Mouse (Mus musculus): ENCODE measurements around the gene Gpatch8. TPM values are rescaled to one million over a fixed set of nuclear protein-coding genes. Genes with fewer than 3 reads are reported as not detected.

Gpatch8 gene
- polyA plus RNA-seq, 1 experiment from 2014 or later, result 18.9 TPM

- Histone ChIP-seq H3K9me3 (ENCODE audit: control insufficient read depth) (no peaks in the 10 kb centered on the region), H3K9ac (ENCODE audit: low read depth, low read length) (peak overlapping the region; percentile 77), H3K4me3 (ENCODE audit: low read depth, low read length) (peak overlapping the region; percentile 79), H3K36me3 (ENCODE audit: control insufficient read depth, insufficient read depth) (no peaks in the 10 kb centered on the region), H3K27me3 (replicated peaks; ENCODE audit: control insufficient read depth, insufficient read depth, low read length) (peaks cover 33% of the 10 kb centered on the region), H3K27ac (ENCODE audit: low read depth, low read length) (peak overlapping the region; percentile 73), H3K4me1 (replicated peaks; ENCODE audit: control insufficient read depth, insufficient read depth, low read length) (no peaks in the 10 kb centered on the region), H3K4me2 (replicated peaks; ENCODE audit: low read depth) (peak overlapping the region; percentile 89)
- under 1% methylated on average over 49 of the region's 49 CpGs for WGBS
- TF ChIP-seq CTCF (IDR thresholded peaks at IDR 0.05; ENCODE audit: low read depth), result no peak
- ATAC-seq, result peak; percentile 13
Measured at GRCm38 (mm10) chr11:102446581-102447461, 109.4 kb downstream of the Gpatch8 start.

GRCm38 (mm10) chr11:102445891-102446361 lies 110.3 kb downstream of the Gpatch8 start:
- Histone ChIP-seq H3K4me3 (ENCODE audit: low read depth, low read length) (peak overlapping the region; percentile 79), H3K4me2 (replicated peaks; ENCODE audit: low read depth) (peak overlapping the region; percentile 89), H3K27me3 (replicated peaks; ENCODE audit: control insufficient read depth, insufficient read depth, low read length) (peaks cover 33% of the 10 kb centered on the region), H3K9me3 (ENCODE audit: control insufficient read depth) (no peaks in the 10 kb centered on the region), H3K27ac (ENCODE audit: low read depth, low read length) (no peak overlapping the region), H3K36me3 (ENCODE audit: control insufficient read depth, insufficient read depth) (no peaks in the 10 kb centered on the region), H3K4me1 (replicated peaks; ENCODE audit: control insufficient read depth, insufficient read depth, low read length) (no peaks in the 10 kb centered on the region), H3K9ac (ENCODE audit: low read depth, low read length) (no peak overlapping the region; the same call in 1 of the 2 replicates)
- ATAC-seq, result no peak
- 32% methylated on average over 7 of the region's 7 CpGs for WGBS
- no peak for TF ChIP-seq CTCF (IDR thresholded peaks at IDR 0.05; ENCODE audit: low read depth)

GRCm38 (mm10) chr11:102445264-102445890 lies 110.8 kb downstream of the Gpatch8 start:
- H3K36me3 ChIP-seq (ENCODE audit: control insufficient read depth, insufficient read depth), result no peaks in the 10 kb centered on the region
- H3K4me2 ChIP-seq (replicated peaks; ENCODE audit: low read depth), result peak overlapping the region; percentile 89
- no peak for TF ChIP-seq CTCF (IDR thresholded peaks at IDR 0.05; ENCODE audit: low read depth)
- peak overlapping the region; percentile 79; the same call in 1 of the 2 replicates for H3K4me3 ChIP-seq (ENCODE audit: low read depth, low read length)
- ATAC-seq, result no peak
- no peak overlapping the region for H3K9ac ChIP-seq (ENCODE audit: low read depth, low read length)
- no peaks in the 10 kb centered on the region for H3K9me3 ChIP-seq (ENCODE audit: control insufficient read depth)
- 23% methylated on average over 10 of the region's 10 CpGs for WGBS
- peaks cover 33% of the 10 kb centered on the region for H3K27me3 ChIP-seq (replicated peaks; ENCODE audit: control insufficient read depth, insufficient read depth, low read length)
- H3K27ac ChIP-seq (ENCODE audit: low read depth, low read length), result no peak overlapping the region
- no peaks in the 10 kb centered on the region for H3K4me1 ChIP-seq (replicated peaks; ENCODE audit: control insufficient read depth, insufficient read depth, low read length)

- Histone ChIP-seq H3K27ac (ENCODE audit: low read depth, low read length) (no peak overlapping the region), H3K9ac (ENCODE audit: low read depth, low read length) (no peak overlapping the region), H3K4me2 (replicated peaks; ENCODE audit: low read depth) (no peak overlapping the region), H3K4me1 (replicated peaks; ENCODE audit: control insufficient read depth, insufficient read depth, low read length) (no peaks in the 10 kb centered on the region), H3K9me3 (ENCODE audit: control insufficient read depth) (no peaks in the 10 kb centered on the region), H3K36me3 (ENCODE audit: control insufficient read depth, insufficient read depth) (peaks cover 2% of the 10 kb centered on the region; the same call in 1 of the 2 replicates), H3K4me3 (ENCODE audit: low read depth, low read length) (no peak overlapping the region), H3K27me3 (replicated peaks; ENCODE audit: control insufficient read depth, insufficient read depth, low read length) (peaks cover 33% of the 10 kb centered on the region)
- no peak for TF ChIP-seq CTCF (IDR thresholded peaks at IDR 0.05; ENCODE audit: low read depth)
- no peak for ATAC-seq
- WGBS, result 20% methylated on average over 6 of the region's 6 CpGs
Measured at GRCm38 (mm10) chr11:102444781-102445180, 111.4 kb downstream of the Gpatch8 start.

GRCm38 (mm10) chr11:102444321-102444720 lies 111.9 kb downstream of the Gpatch8 start:
- peaks cover 4% of the 10 kb centered on the region; the same call in 1 of the 2 replicates for H3K36me3 ChIP-seq (ENCODE audit: control insufficient read depth, insufficient read depth)
- H3K4me3 ChIP-seq (ENCODE audit: low read depth, low read length), result no peak overlapping the region
- no peak for ATAC-seq
- H3K4me2 ChIP-seq (replicated peaks; ENCODE audit: low read depth), result no peak overlapping the region
- 79% methylated on average over 3 of the region's 3 CpGs for WGBS
- TF ChIP-seq CTCF (IDR thresholded peaks at IDR 0.05; ENCODE audit: low read depth), result no peak
- no peak overlapping the region for H3K27ac ChIP-seq (ENCODE audit: low read depth, low read length)
- no peaks in the 10 kb centered on the region for H3K4me1 ChIP-seq (replicated peaks; ENCODE audit: control insufficient read depth, insufficient read depth, low read length)
- no peak overlapping the region for H3K9ac ChIP-seq (ENCODE audit: low read depth, low read length)
- H3K27me3 ChIP-seq (replicated peaks; ENCODE audit: control insufficient read depth, insufficient read depth, low read length), result peaks cover 34% of the 10 kb centered on the region
- H3K9me3 ChIP-seq (ENCODE audit: control insufficient read depth), result no peaks in the 10 kb centered on the region

GRCm38 (mm10) chr11:102443740-102444139 lies 112.5 kb downstream of the Gpatch8 start:
- peaks cover 10% of the 10 kb centered on the region; the same call in 1 of the 2 replicates for H3K36me3 ChIP-seq (ENCODE audit: control insufficient read depth, insufficient read depth)
- H3K4me1 ChIP-seq (replicated peaks; ENCODE audit: control insufficient read depth, insufficient read depth, low read length), result no peaks in the 10 kb centered on the region
- no peaks in the 10 kb centered on the region for H3K9me3 ChIP-seq (ENCODE audit: control insufficient read depth)
- WGBS, result 58% methylated on average over 12 of the region's 12 CpGs
- no peak overlapping the region for H3K4me3 ChIP-seq (ENCODE audit: low read depth, low read length)
- H3K9ac ChIP-seq (ENCODE audit: low read depth, low read length), result no peak overlapping the region
- ATAC-seq, result no peak
- H3K27ac ChIP-seq (ENCODE audit: low read depth, low read length), result no peak overlapping the region
- no peak overlapping the region for H3K4me2 ChIP-seq (replicated peaks; ENCODE audit: low read depth)
- peaks cover 40% of the 10 kb centered on the region for H3K27me3 ChIP-seq (replicated peaks; ENCODE audit: control insufficient read depth, insufficient read depth, low read length)
- TF ChIP-seq CTCF (IDR thresholded peaks at IDR 0.05; ENCODE audit: low read depth), result no peak

Data from intestine, postnatal 0 days (tissue).